In genomic region chr12:111936706-111937550, GRCm38 (mm10) we compare ENCODE assay signal across 8 mouse cellular contexts. TPM values are rescaled to one million over a fixed set of nuclear protein-coding genes. Genes with fewer than 3 reads are reported as not detected.
DNase-seq lines count a peak whose midpoint lies in the region; ATAC-seq lines count a peak whose summit lies in the region.

No protein-coding gene starts in this region.

- WGBS in midbrain, embryonic 13.5 days, result 46% methylated on average over 24 of the region's 24 CpGs
- 46% methylated on average over 24 of the region's 24 CpGs for WGBS in midbrain, embryonic 14.5 days
- 27% methylated on average over 24 of the region's 24 CpGs for WGBS in lung, embryonic 15.5 days

- H3K9ac ChIP-seq in midbrain, embryonic 13.5 days (replicated peaks), result no peak overlapping the region
- no peak overlapping the region for H3K9ac ChIP-seq in midbrain, embryonic 14.5 days (replicated peaks; ENCODE audit: low read length)
- 0 out of 2 replicates have a peak overlapping the region, but pooled peaks have one; percentile 6 for H3K9ac ChIP-seq in lung, embryonic 15.5 days

- H3K36me3 ChIP-seq in midbrain, embryonic 13.5 days, result no peaks in the 10 kb centered on the region
- no peaks in the 10 kb centered on the region for H3K36me3 ChIP-seq in midbrain, embryonic 14.5 days (ENCODE audit: control insufficient read depth, insufficient read depth, low read length)
- no peaks in the 10 kb centered on the region for H3K36me3 ChIP-seq in lung, embryonic 15.5 days

- no peaks in the 10 kb centered on the region for H3K27me3 ChIP-seq in midbrain, embryonic 13.5 days
- H3K27me3 ChIP-seq in midbrain, embryonic 14.5 days (ENCODE audit: control insufficient read depth, insufficient read depth, low read length), result no peaks in the 10 kb centered on the region
- no peaks in the 10 kb centered on the region for H3K27me3 ChIP-seq in lung, embryonic 15.5 days

- peaks cover 14% of the 10 kb centered on the region for H3K4me1 ChIP-seq in midbrain, embryonic 13.5 days (replicated peaks)
- no peaks in the 10 kb centered on the region for H3K4me1 ChIP-seq in midbrain, embryonic 14.5 days (ENCODE audit: control insufficient read depth, insufficient read depth, low read length)
- H3K4me1 ChIP-seq in lung, embryonic 15.5 days, result peaks cover 70% of the 10 kb centered on the region

- no peak overlapping the region for H3K4me2 ChIP-seq in midbrain, embryonic 13.5 days (replicated peaks)
- no peak overlapping the region for H3K4me2 ChIP-seq in midbrain, embryonic 14.5 days (ENCODE audit: low read length)
- H3K4me2 ChIP-seq in lung, embryonic 15.5 days, result peak overlapping the region; percentile 40

- ATAC-seq in midbrain, embryonic 13.5 days, result 0 out of 2 replicates have a peak, but pooled peaks have one; percentile 31
- no peak for ATAC-seq in midbrain, embryonic 14.5 days (ENCODE audit: low FRiP score, low TSS enrichment)
- peak; percentile 77 for ATAC-seq in lung, embryonic 15.5 days (ENCODE audit: borderline replicate concordance, extremely low read depth, low FRiP score, low TSS enrichment)

- H3K27ac ChIP-seq in midbrain, embryonic 13.5 days, result no peak overlapping the region
- no peak overlapping the region for H3K27ac ChIP-seq in midbrain, embryonic 14.5 days (replicated peaks; ENCODE audit: low read depth, low read length)
- H3K27ac ChIP-seq in lung, embryonic 15.5 days, result peak overlapping the region; percentile 92

- H3K4me3 ChIP-seq in midbrain, embryonic 13.5 days (replicated peaks), result no peak overlapping the region
- no peak overlapping the region for H3K4me3 ChIP-seq in midbrain, embryonic 14.5 days (replicated peaks; ENCODE audit: low read depth, low read length)
- H3K4me3 ChIP-seq in lung, embryonic 15.5 days, result no peak overlapping the region

- no peaks in the 10 kb centered on the region for H3K9me3 ChIP-seq in midbrain, embryonic 13.5 days
- H3K9me3 ChIP-seq in midbrain, embryonic 14.5 days (ENCODE audit: control insufficient read depth, low read length), result no peaks in the 10 kb centered on the region
- H3K9me3 ChIP-seq in lung, embryonic 15.5 days, result no peaks in the 10 kb centered on the region

- no peak for DNase-seq in midbrain, embryonic 14.5 days
- DNase-seq in fibroblast of lung, adult 2 months (ENCODE audit: low read depth), result peak; percentile 69
- peak; percentile 97 for DNase-seq in kidney, adult 9 months
- DNase-seq in layer of hippocampus, adult 8-10 months (ENCODE audit: low spot score in 2 of 2), result no peak
- DNase-seq in spleen, postnatal 4 days (ENCODE audit: low spot score in 2 of 2), result no peak
- no peak for DNase-seq in thymus, postnatal 36 days

RNA-seq across cellular contexts. Expression of gene Ppp1r13b, which starts 29.0 kb away (rescaled TPM):
- polyA plus RNA-seq in midbrain, embryonic 13.5 days (2015; fragmentation: Nextera tagmentation; extraction: Ambion mirVana), result 17.8 and 19.7 TPM in 2 replicates
- 36.2 and 38.1 TPM in 2 replicates for polyA plus RNA-seq in midbrain, embryonic 14.5 days (2014; fragmentation: Nextera tagmentation; extraction: Ambion mirVana)
- polyA plus RNA-seq in lung, embryonic 15.5 days (2015; fragmentation: Nextera tagmentation; extraction: Ambion mirVana), result 23.1 and 25.6 TPM in 2 replicates
- 10 to 100 TPM; 72.0 to 91.8 (median 79.2) TPM for total RNA-seq in layer of hippocampus, adult 8-10 months (2022)

RNA-seq across cellular contexts. Expression of gene Atp5mpl, which starts 29.8 kb away (rescaled TPM):
- polyA plus RNA-seq in midbrain, embryonic 13.5 days (2015; fragmentation: Nextera tagmentation; extraction: Ambion mirVana), result 697 and 714 TPM in 2 replicates
- polyA plus RNA-seq in midbrain, embryonic 14.5 days (2014; fragmentation: Nextera tagmentation; extraction: Ambion mirVana), result 644 and 890 TPM in 2 replicates
- polyA plus RNA-seq in lung, embryonic 15.5 days (2015; fragmentation: Nextera tagmentation; extraction: Ambion mirVana), result 634 and 662 TPM in 2 replicates
- total RNA-seq in layer of hippocampus, adult 8-10 months (2022), result 100 to 1,000 TPM; 350 to 405 (median 378) TPM

RNA-seq across cellular contexts. Expression of gene Tdrd9, which starts 34.4 kb away (rescaled TPM):
- polyA plus RNA-seq in midbrain, embryonic 13.5 days (2015; fragmentation: Nextera tagmentation; extraction: Ambion mirVana), result 0.23 and 0.58 TPM in 2 replicates
- polyA plus RNA-seq in midbrain, embryonic 14.5 days (2014; fragmentation: Nextera tagmentation; extraction: Ambion mirVana), result 0.42 and 0.46 TPM in 2 replicates
- 0.06 TPM in 1 of 2 replicates, not detected in the other for polyA plus RNA-seq in lung, embryonic 15.5 days (2015; fragmentation: Nextera tagmentation; extraction: Ambion mirVana)
- 1 to 10 TPM in 2 of 4 experiments, under 1 TPM in 2; 0.14 to 1.8 (median 0.85) TPM for total RNA-seq in layer of hippocampus, adult 8-10 months (2022)

RNA-seq across cellular contexts. Expression of gene Rd3l, which starts 44.2 kb away (rescaled TPM):
- not detected in 2 replicates for polyA plus RNA-seq in midbrain, embryonic 13.5 days (2015; fragmentation: Nextera tagmentation; extraction: Ambion mirVana)
- polyA plus RNA-seq in midbrain, embryonic 14.5 days (2014; fragmentation: Nextera tagmentation; extraction: Ambion mirVana), result not detected in 2 replicates
- polyA plus RNA-seq in lung, embryonic 15.5 days (2015; fragmentation: Nextera tagmentation; extraction: Ambion mirVana), result not detected in 2 replicates
- not detected for total RNA-seq in layer of hippocampus, adult 8-10 months (2022)

Comparison
In these comparisons a context has a peak if more than half of its experiments do, and no peak if none do; other contexts are left out.
1. DNase-seq: peak in fibroblast of lung, adult 2 months (single experiment) and kidney, adult 9 months (single experiment); none in midbrain, embryonic 14.5 days (single experiment), layer of hippocampus, adult 8-10 months (0 of 2), spleen, postnatal 4 days (0 of 2) and thymus, postnatal 36 days (0 of 2).